Mouse (Mus musculus) adrenal gland, adult 8-10 months (tissue): ENCODE data around the gene Fto. TPM values are rescaled to one million over a fixed set of nuclear protein-coding genes. Genes with fewer than 3 reads are reported as not detected.

Source experiments
- DNase-seq: peaks from one replicate; pipeline ENCODE4 v3.0.0; 2022
- total RNA-seq, 4 experiments: library from RNA; stranded (reverse); gene quantifications; 2 replicates each; pipeline ENCODE4 v1.2.4; 2022

Fto gene
- total RNA-seq, 4 experiments from 2014 or later: 73.8 to 102 (median 86.6) TPM

GRCm38 (mm10) chr8:91615781-91616683 lies 302.7 kb downstream of the Fto start:
- DNase-seq: no peak

GRCm38 (mm10) chr8:91617772-91618171 lies 304.4 kb downstream of the Fto start:
- no peak for DNase-seq

DNA sequence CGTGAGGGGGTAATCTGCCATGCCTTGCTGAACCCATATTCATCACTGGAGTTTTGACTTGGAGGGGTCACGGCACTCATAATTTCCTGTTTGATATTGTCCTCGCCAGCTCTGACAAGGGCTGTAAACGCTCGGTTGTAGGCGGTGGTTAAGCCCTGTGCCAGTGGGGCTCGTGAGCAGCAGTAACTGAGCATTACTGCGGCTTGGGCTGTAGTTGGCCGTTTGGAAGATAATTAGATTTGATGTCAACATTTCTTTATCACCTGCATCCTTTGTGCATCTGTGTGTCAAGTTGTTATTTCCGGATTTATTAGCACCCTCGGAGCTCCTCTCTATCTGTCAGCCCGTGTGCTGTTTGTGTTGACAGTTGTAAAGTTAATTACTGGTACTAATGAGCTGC lies 309.4 kb downstream of the Fto start:
- DNase-seq: no peak

- DNase-seq: no peak
Measured at GRCm38 (mm10) chr8:91625686-91626558, 312.6 kb downstream of the Fto start.

GRCm38 (mm10) chr8:91629594-91629993 lies 316.3 kb downstream of the Fto start:
- DNase-seq: no peak

GRCm38 (mm10) chr8:91630320-91631033 lies 317.2 kb downstream of the Fto start:
- no peak for DNase-seq

DNA sequence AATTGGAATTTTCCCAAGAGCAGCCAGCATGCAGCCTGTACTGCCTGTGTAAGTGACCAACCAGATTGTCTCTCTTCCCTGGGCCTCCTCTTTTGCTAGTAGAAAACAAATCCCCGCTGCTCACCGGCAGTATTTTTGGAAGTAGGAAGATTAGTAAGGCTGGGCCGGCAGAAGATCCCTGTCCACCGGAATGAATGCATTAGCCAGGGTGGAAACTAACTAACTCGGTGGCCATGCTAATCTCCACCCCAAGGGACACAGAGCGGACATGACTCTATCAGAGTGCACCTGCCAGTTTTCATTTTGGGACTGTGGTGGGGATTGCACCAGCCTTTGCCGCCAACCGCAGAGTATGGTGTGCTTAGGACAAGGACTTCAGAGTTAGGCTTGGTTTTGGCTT lies 319.1 kb downstream of the Fto start:
- no peak for DNase-seq

- DNase-seq: no peak
Measured at GRCm38 (mm10) chr8:91635406-91635805, 322.1 kb downstream of the Fto start.

GRCm38 (mm10) chr8:91636887-91637286 lies 323.6 kb downstream of the Fto start:
- no peak for DNase-seq

- DNase-seq: no peak
Measured at GRCm38 (mm10) chr8:91637684-91638083, 324.4 kb downstream of the Fto start.

DNA sequence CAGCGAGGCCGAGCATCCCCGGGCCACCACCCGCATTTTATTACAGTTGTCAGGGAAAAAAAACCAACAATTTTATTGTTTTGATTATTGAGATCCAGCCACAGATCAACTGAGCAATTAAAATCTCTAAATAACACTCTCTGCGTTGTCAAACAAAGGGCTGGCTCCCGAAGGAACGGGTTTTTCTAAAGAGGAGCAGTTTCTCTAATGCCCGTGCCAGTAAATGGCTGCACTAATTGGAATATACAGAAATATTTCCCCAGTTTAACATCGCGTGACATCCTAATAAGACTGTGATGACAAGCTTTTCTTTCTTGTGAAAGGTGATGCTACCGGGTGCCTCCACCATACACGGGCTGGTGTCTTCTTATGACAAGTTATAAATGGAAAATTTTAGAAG lies 324.9 kb downstream of the Fto start:
- no peak for DNase-seq

DNA sequence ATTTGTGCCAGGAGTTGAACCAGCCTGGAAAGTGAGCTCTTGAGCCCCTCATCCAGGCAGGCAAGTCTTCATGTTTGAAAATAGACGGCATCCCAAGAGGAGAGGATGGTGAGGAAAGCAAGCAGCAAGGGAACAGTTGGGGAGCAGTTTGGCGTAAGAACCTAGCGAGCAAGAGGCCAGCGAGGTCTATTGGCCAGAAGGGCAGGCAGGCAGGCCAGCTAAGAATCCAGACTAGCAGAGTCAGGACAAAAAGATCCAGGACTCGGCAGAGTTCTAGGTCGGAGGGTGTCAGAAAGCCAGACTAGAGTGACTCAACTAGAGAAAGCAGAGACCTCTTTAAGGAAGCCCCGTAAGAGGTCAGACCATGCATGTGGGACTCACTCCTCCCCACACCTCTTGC lies 327.1 kb downstream of the Fto start:
- DNase-seq: no peak

GRCm38 (mm10) chr8:91645484-91645883 lies 332.2 kb downstream of the Fto start:
- no peak for DNase-seq

DNA sequence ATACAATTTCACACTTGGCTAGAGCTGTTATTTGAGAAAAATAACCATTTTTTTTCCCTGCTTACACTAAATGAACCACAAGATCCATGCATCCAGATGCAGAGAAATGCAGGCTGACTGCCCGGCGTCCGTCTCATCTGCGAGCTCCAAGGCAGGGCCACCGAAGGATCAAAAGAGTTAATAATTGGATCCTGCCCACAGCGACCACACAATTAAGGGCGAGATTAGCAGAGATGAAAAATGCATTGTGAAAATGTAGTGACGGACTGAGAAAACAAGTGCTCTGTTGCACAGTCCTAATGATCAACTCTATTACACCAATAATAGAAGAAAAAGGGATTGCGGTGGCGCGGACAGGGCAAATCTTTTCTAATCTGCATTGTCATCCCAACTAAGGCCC lies 334.6 kb downstream of the Fto start:
- no peak for DNase-seq

DNA sequence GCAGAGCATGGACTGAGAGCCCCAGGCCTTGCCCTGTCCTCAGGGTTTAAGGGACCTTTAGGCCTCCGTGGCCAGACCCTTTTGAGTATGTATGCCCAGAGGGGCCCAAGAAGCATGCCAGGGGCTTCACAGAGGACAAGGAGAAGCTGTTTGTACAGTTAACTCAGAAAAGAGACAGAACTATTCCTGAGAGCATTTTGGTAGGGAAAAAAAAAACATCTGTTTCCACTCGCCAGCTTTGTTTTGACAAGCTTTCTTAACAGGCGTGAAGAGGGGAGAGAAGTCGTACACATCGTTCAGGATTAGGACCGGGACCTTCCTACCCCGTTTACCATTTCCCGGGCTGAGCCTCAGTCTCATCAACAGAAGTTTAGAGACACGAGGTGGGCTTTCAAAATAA lies 335.5 kb downstream of the Fto start:
- no peak for DNase-seq

- peak; percentile 9 for DNase-seq
Measured at GRCm38 (mm10) chr8:91653561-91653960, 340.2 kb downstream of the Fto start.

DNA sequence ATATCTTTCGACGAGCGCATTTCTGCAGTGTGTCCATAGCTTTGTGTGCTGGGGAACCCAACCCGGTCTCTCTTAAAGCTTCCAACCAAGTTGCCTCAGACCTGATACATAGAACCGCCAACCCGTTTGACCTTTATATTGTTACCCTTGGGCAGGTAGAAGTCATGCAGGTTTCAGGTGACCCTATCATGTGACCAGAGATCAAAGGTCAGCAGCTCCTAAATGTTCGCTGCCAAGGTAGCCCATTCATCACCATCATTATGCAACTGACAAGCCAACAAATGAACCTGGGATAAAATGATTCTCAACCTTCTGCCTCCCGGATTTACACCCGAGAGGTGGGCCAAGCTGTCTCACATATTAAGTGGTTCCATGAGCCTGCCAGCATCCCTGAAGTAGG lies 344.1 kb downstream of the Fto start:
- DNase-seq: no peak

DNA sequence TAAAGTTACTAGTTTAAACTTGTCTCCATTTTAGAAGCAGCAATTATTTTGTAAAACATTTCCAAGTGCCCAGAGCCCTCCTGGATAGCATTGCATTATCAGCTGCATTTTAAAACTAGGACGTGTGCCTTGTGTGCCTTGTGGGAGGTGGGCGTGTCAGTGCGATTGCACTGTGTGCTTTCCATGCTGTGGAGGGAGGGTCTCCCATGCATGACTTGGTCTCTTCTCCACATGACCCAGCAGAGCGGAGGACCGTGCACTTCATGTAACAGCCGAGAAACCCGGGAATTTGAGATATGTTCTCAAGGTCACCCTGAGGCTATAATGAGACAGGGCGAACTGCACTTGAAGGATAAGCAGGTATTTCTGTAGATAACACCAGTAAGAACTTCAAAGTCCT lies 347.6 kb downstream of the Fto start:
- DNase-seq: no peak

- DNase-seq: no peak
Measured at GRCm38 (mm10) chr8:91669461-91670071, 356.2 kb downstream of the Fto start.

DNA sequence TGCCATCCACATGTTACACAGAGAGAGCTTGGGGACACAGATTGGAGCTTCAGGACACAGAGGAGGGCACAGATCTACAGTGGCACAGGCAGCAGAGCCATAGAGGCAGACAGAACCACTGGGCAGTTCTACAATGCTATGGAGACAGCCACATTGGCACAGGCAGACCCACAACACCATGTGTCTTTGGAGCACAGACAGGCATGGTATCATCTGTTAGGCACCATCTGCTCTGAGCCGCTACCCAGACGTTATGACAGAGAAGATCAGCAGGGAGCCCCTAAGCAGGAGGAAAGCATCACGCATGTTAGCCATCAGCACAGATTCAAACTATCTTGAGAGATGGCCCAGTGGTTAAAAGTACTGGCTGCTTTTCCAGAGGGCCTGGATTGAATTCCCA lies 363.6 kb downstream of the Fto start:
- no peak for DNase-seq

- DNase-seq: no peak
Measured at GRCm38 (mm10) chr8:91679451-91679850, 366.1 kb downstream of the Fto start.

DNA sequence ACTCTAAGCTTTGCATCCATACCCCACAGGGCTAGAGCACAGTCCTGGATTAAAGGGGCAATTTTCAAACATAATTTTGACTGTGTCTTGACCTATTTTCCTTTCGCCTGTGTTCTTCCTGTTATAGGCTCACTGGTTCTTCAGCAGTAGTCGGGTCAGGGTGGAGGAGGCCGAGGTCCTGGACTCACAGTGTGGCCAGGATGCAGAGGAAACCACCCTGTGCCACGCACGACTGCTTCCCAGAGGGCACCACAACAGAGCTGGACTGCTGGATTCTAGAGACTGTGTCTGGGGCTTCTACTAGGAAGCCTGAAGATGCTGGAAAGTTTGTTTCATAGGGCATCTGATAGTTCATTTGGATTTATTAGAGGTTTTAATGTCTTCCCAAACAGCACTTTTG lies 366.8 kb downstream of the Fto start:
- DNase-seq: no peak
